Mouse (Mus musculus): ENCODE data around the gene Rptor.

DNA sequence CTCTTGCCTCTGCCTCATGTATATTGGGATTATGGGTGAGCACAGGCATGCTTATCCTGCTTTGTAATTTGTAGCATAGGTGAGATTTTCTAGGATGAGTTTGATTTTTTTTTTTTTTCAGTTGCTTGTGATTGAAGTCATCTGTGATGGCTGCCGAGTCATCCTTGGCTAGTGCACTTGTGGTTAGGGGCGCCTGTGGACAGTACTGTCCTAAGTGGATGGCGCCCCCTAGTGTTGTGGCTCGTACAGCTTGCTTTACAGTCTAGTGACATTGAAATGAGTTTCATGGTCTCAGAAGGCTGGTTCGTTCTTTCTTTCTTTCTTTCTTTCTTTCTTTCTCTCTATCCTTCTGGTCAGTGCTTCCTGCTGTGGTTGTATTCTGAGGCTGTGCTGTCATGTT is 16.1 kb downstream of the Rptor start:
- peak; percentile 74 for TF ChIP-seq CTCF (IDR thresholded peaks at IDR 0.05; ENCODE audit: low read depth, low read length)
- no peak for TF ChIP-seq POLR2A (IDR thresholded peaks at IDR 0.05; ENCODE audit: extremely low read depth, insufficient read depth, low read length)

Data from liver, adult 2 months (tissue).